Mouse (Mus musculus): ENCODE measurements at regions not wholly inside any gene's neighbourhood (a gene's known extent, or its start where the extent isn't known, plus 50 kb on each side); places are given as distances from the start of the nearest gene placed in this dataset.

DNA sequence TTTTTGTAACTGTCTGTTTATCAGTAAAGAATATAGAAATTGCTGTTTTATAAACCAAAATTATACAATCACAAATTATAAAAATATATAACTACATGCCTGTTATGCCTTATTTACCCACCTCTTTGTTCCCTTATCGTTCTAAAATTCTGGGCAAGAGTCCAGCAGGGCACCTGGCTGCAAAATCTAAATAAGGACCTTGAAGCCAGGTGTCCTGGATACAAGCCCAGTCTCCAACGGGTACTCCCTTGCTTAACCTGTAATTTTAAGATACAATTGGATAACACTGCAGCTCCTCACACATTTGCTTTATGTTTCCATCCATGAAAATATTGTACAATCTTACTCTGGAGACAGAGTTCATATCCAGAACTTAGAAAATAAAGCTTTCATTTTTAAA is 635.8 kb downstream of the Ube2dnl2 start:
- peak; percentile 3 for DNase-seq (ENCODE audit: low read depth, low spot score)

DNA sequence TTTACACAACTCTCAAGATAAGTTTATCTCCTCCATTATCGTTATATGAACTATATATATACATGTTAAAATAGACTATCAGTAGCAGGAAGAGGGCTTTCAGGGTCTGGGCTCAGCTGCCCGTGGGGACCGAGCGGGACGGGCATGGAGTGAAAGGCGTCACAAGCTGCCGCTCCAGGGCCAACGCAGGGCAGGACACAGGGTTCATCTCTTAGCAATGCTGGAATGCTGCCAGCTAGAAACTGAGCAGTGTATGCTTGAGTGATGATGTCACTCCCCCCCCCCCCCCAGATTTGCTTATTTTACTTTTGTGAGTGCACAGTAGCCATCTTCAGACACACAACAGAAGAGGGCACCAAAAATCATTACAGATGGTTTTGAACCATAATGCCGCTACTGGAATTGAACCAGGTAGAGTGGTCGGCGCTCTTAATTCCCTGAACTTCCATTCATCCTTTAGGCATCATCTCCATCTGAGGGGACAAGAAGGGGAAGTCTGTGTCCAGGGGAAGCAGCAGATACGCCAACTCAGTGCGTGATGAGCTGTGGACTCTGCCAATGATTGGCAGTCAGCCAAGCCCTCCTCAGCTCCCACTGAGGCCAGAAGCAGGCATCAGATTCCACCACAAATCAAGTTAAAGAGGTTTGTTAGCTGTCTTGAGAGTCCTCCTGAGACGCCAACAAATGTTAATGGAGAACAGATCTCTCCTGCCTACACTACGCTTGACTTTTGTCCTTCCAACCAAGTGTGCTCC is 678.9 kb downstream of the Ube2dnl2 start:
- DNase-seq (ENCODE audit: low read depth, low spot score), result no peak

Data from brain, adult 2 months (tissue).